Mouse (Mus musculus) olfactory bulb, adult 2 months (tissue): ENCODE measurements around the gene Ptges2.

ENCODE experiments used
- CTCF ChIP-seq: fragments of 200-500 bp; IDR thresholded peaks from 2 replicates; pipeline ENCODE4 v1.5.1; 2012; ENCODE audit warnings: low read depth, mild to moderate bottlenecking, low read length, moderate library complexity; ENCODE audit not compliant: insufficient read depth
- POLR2A ChIP-seq: fragments of 200-500 bp; IDR thresholded peaks from 2 replicates; pipeline ENCODE4 v1.6.1; 2012; ENCODE audit warnings: mild to moderate bottlenecking, low read depth, low read length, moderate library complexity; ENCODE audit not compliant: insufficient read depth

GRCm38 (mm10) chr2:32367315-32367714 is 28.4 kb upstream of the Ptges2 start:
- TF ChIP-seq CTCF, result no peak
- TF ChIP-seq POLR2A, result no peak
